Mouse (Mus musculus) cortical plate, adult 2 months (tissue): ENCODE data around the gene Rhbdf1.

Source experiments
- CTCF ChIP-seq: fragments of 200-500 bp; IDR thresholded peaks from 2 replicates; pipeline ENCODE4 v1.5.1; 2011; ENCODE audit warnings: mild to moderate bottlenecking, control low read depth, low read length; ENCODE audit not compliant: insufficient read depth; ENCODE audit errors: extremely low read depth
- POLR2A ChIP-seq: fragments of 200-500 bp; IDR thresholded peaks from 2 replicates; pipeline ENCODE4 v1.6.1; 2011; ENCODE audit warnings: mild to moderate bottlenecking, low read length, control low read depth; ENCODE audit not compliant: insufficient read depth; ENCODE audit errors: extremely low read depth

DNA sequence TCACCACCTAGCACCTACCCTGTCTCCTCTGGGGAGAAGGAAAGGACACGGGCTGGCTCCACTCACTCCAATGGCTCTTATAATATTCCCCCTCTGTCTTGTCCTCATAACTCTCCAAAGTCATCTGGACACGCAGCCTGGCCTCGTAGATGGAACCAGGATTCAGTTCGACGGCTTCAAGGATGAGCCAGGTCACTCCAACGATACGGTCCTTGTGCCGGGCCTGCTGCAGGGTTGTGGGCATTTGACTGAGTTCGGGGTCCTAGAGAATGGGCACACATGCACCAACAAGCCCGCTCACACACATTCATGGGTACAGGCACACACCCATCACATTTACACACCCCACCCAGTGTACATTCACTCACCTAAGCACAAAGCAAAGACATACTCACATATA lies 28.9 kb downstream of the Rhbdf1 start:
- TF ChIP-seq CTCF (no peak), POLR2A (no peak)
